9 mouse cellular contexts compared by ENCODE assay signal in the genomic region with DNA sequence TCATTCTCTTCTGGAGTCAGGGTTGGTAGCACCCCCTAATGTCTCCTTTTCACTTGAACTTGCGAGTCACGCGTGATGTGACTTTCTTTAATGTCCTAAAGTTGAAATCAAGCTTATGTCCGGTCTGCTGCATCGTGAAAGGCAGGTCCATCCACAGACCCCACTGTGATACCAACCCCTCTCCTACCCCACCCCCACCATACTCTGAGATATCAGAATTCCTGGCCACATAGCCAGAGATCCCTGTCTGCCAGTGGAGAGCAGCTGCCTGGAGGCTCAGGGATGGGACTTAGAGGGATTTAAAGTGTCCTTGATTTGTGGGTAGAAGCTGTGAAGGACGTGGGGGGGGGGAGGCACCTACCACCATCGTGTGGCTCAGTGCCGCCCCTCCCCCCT. TPM values are rescaled to one million over a fixed set of nuclear protein-coding genes. Genes with fewer than 3 reads are reported as not detected.
DNase-seq lines count a peak whose midpoint lies in the region; ATAC-seq and TF ChIP-seq lines count a peak whose summit lies in the region.
"Had no signal": no experiment of that assay in that cellular context is flagged by ENCODE, and none has a peak within 500 bp of the region (broad histone marks: within the 10 kb centered on the region; RNA-seq: fewer than 3 reads in every experiment).

A gene (minus strand): TSS at position 240 of the 396 bp plus-strand sequence.

- no peak for DNase-seq in heart, postnatal 0 days (ENCODE audit: low spot score)
- DNase-seq in heart, postnatal 36 days = no peak
- no peak for DNase-seq in neural tube, embryonic 11.5 days (ENCODE audit: low spot score)
- DNase-seq in adrenal gland, postnatal 14 days = no peak
- no peak for DNase-seq in left cerebral cortex, postnatal 25 days (ENCODE audit: low spot score in 2 of 2)
- DNase-seq in urinary bladder, postnatal 10 days (ENCODE audit: low spot score) = no peak

- no peaks in the 10 kb centered on the region for H3K9me3 ChIP-seq in heart, postnatal 0 days (replicated peaks; ENCODE audit: control insufficient read depth, low read length)
- H3K9me3 ChIP-seq in intestine, postnatal 0 days (ENCODE audit: control insufficient read depth) = no peaks in the 10 kb centered on the region
- H3K9me3 ChIP-seq in neural tube, embryonic 11.5 days (ENCODE audit: control insufficient read depth, low read length) = no peaks in the 10 kb centered on the region

- no peak for ATAC-seq in heart, postnatal 0 days (ENCODE audit: insufficient read depth, low read depth)
- no peak for ATAC-seq in intestine, postnatal 0 days
- ATAC-seq in neural tube, embryonic 11.5 days (ENCODE audit: insufficient read depth, low FRiP score, low TSS enrichment) = no peak

- intact Hi-C loops in heart, postnatal 36 days (cut with DNase I) = no loop called here
- intact Hi-C loops in left cerebral cortex, postnatal 25 days (cut with DNase I) = no loop called here

- TF ChIP-seq EP300 in heart, postnatal 0 days (IDR thresholded peaks at IDR 0.05; ENCODE audit: low read depth) = no peak

- peaks cover 23% of the 10 kb centered on the region for H3K27me3 ChIP-seq in heart, postnatal 0 days (ENCODE audit: control insufficient read depth, insufficient read depth, low read length)
- peaks cover 14% of the 10 kb centered on the region; the same call in 1 of the 2 replicates for H3K27me3 ChIP-seq in intestine, postnatal 0 days (replicated peaks; ENCODE audit: control insufficient read depth, insufficient read depth, low read length)
- H3K27me3 ChIP-seq in neural tube, embryonic 11.5 days (ENCODE audit: control insufficient read depth, insufficient read depth, low read length) = peaks cover 25% of the 10 kb centered on the region

- H3K9ac ChIP-seq in heart, postnatal 0 days (replicated peaks; ENCODE audit: low read depth, low read length) = peak within 1 kb of the TSS; percentile 34; the same call in 1 of the 2 replicates
- peak within 1 kb of the TSS; percentile 26; the same call in 1 of the 2 replicates for H3K9ac ChIP-seq in intestine, postnatal 0 days (ENCODE audit: low read depth, low read length)
- H3K9ac ChIP-seq in neural tube, embryonic 11.5 days (ENCODE audit: low read length) = peak within 1 kb of the TSS; percentile 14; the same call in 1 of the 2 replicates

- no peak within 1 kb of the TSS for H3K27ac ChIP-seq in heart, postnatal 0 days (ENCODE audit: low read depth)
- H3K27ac ChIP-seq in brown adipose tissue, adult 24 weeks (replicated peaks; ENCODE audit: low read depth, low read length) = no peak within 1 kb of the TSS
- H3K27ac ChIP-seq in intestine, postnatal 0 days (ENCODE audit: low read depth, low read length) = no peak within 1 kb of the TSS
- no peak within 1 kb of the TSS for H3K27ac ChIP-seq in neural tube, embryonic 11.5 days (ENCODE audit: low read depth, low read length)

- no peak for TF ChIP-seq CTCF in heart, postnatal 0 days (IDR thresholded peaks at IDR 0.05; ENCODE audit: low read depth)
- no peak for TF ChIP-seq CTCF in intestine, postnatal 0 days (IDR thresholded peaks at IDR 0.05; ENCODE audit: low read depth)

- peak within 1 kb of the TSS; percentile 46 for H3K4me3 ChIP-seq in heart, postnatal 0 days (ENCODE audit: low read depth, low read length)
- H3K4me3 ChIP-seq in brown adipose tissue, adult 24 weeks (ENCODE audit: insufficient read depth, low read depth, low read length) = peak within 1 kb of the TSS; percentile 54
- peak within 1 kb of the TSS; percentile 45 for H3K4me3 ChIP-seq in intestine, postnatal 0 days (ENCODE audit: low read depth, low read length)
- H3K4me3 ChIP-seq in neural tube, embryonic 11.5 days (ENCODE audit: low read depth, low read length) = peak within 1 kb of the TSS; percentile 32

- peak within 1 kb of the TSS; percentile 66 for H3K4me2 ChIP-seq in heart, postnatal 0 days (ENCODE audit: low read depth, low read length)
- H3K4me2 ChIP-seq in intestine, postnatal 0 days (replicated peaks; ENCODE audit: low read depth) = peak within 1 kb of the TSS; percentile 88
- peak within 1 kb of the TSS; percentile 60 for H3K4me2 ChIP-seq in neural tube, embryonic 11.5 days (ENCODE audit: low read depth)

- 18% methylated on average over 7 of the region's 8 CpGs for WGBS in heart, postnatal 0 days
- WGBS in intestine, postnatal 0 days = 19% methylated on average over 8 of the region's 8 CpGs
- WGBS in neural tube, embryonic 11.5 days = 18% methylated on average over 8 of the region's 8 CpGs

- peaks cover 17% of the 10 kb centered on the region; the same call in 1 of the 2 replicates for H3K4me1 ChIP-seq in heart, postnatal 0 days (ENCODE audit: control insufficient read depth, insufficient read depth)
- peaks cover 4% of the 10 kb centered on the region; the same call in 1 of the 2 replicates for H3K4me1 ChIP-seq in brown adipose tissue, adult 24 weeks (ENCODE audit: control insufficient read depth, insufficient read depth, insufficient read length, low read length)
- 0 out of 2 replicates have a peak, but pooled peaks cover 7% of the 10 kb centered on the region for H3K4me1 ChIP-seq in intestine, postnatal 0 days (replicated peaks; ENCODE audit: control insufficient read depth, insufficient read depth, low read length)
- peaks cover 4% of the 10 kb centered on the region; the same call in 1 of the 2 replicates for H3K4me1 ChIP-seq in neural tube, embryonic 11.5 days (ENCODE audit: control insufficient read depth, insufficient read depth, low read length)

- no peaks in the 10 kb centered on the region for H3K36me3 ChIP-seq in heart, postnatal 0 days (replicated peaks; ENCODE audit: control insufficient read depth, insufficient read depth, low read length)
- H3K36me3 ChIP-seq in intestine, postnatal 0 days (ENCODE audit: control insufficient read depth, insufficient read depth) = no peaks in the 10 kb centered on the region
- H3K36me3 ChIP-seq in neural tube, embryonic 11.5 days (ENCODE audit: control insufficient read depth, insufficient read depth, low read length) = no peaks in the 10 kb centered on the region
- H3K36me3 ChIP-seq: G1E had no signal

RNA-seq across cellular contexts. Expression of the gene that starts here (rescaled TPM):
- total RNA-seq in heart, postnatal 0 days (2014; rRNA removed; ENCODE audit: low replicate concordance) = 0.43 and 0.46 TPM in 2 replicates
- polyA plus RNA-seq in heart, postnatal 0 days (2015; fragmentation: Nextera tagmentation; extraction: Ambion mirVana) = 0.75 and 0.99 TPM in 2 replicates
- 1 to 10 TPM; 1.1 to 1.3 TPM for total RNA-seq in heart, postnatal 36 days (2021)
- polyA plus RNA-seq in brown adipose tissue, adult 24 weeks (2012; ENCODE audit: insufficient read depth, insufficient read length, missing spikeins) = 1.3 TPM in 1 of 2 replicates, not detected in the other
- polyA plus RNA-seq in intestine, postnatal 0 days (2015; fragmentation: Nextera tagmentation; extraction: Ambion mirVana) = 0.65 and 1.3 TPM in 2 replicates
- polyA plus RNA-seq in neural tube, embryonic 11.5 days (2014; fragmentation: Nextera tagmentation; extraction: Ambion mirVana) = 1.1 and 1.2 TPM in 2 replicates
- 0.70 and 3.6 TPM in 2 replicates for total RNA-seq in adrenal gland, postnatal 14 days (2021)
- total RNA-seq in left cerebral cortex, postnatal 25 days (2021) = 1 to 10 TPM; 2.0 to 2.4 TPM
